Mouse (Mus musculus): ENCODE measurements around the gene Hnf4a.
"Not testable (repeated sequence)": the region's sequence is repeated elsewhere in the genome, so short reads cannot be mapped to it uniquely, and the experiment has no call there.

Hnf4a gene

DNA sequence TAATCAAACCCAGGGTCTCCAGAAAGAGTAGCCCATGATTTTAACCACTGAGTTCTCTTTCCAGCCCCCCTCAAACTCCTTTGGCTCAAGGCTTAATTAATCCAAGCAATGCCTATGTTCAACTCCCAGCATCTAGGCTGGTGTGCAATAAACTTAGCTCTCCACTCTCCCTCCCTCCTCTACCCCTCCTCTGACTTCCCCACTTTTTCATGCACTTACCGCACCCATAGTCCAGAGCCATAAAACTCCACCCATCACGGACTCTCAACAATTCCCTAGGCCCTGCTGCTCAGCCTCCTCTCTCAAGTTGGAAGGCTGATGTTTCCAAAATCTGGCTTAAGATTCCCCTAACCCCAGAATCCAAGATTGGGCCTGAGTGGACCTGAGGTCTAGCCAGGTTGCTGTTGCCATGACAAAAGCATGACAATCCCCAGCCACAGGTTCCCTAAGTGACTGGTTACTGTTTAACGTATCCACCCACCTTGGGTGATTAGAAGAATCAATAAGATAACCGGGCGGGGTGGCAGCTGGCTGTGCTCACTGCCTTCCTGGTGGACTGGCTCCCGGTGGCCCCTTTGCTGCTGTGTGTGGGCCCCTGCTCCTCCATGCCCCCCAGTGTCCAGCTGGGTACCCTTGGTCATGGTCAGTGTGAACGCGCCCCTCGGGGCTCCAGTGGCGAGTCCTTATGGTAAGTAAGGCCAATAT lies at the start of gene Hnf4a:
TSS of gene Hnf4a (plus strand) at position 509 of the 705 bp plus-strand sequence.
- no peak for DNase-seq (ENCODE audit: low spot score in 2 of 2)

- no peak for DNase-seq (ENCODE audit: low spot score in 2 of 2)
Observed at GRCm38 (mm10) chr2:163458539-163459265, 47.9 kb upstream of the Hnf4a start.

- DNase-seq (ENCODE audit: low spot score in 2 of 2) = no peak
Observed at GRCm38 (mm10) chr2:163459380-163459779, 47.2 kb upstream of the Hnf4a start.

- no peak for DNase-seq (ENCODE audit: low spot score in 2 of 2)
Observed at GRCm38 (mm10) chr2:163460622-163461021, 46.0 kb upstream of the Hnf4a start.

GRCm38 (mm10) chr2:163461307-163461706 lies 45.3 kb upstream of the Hnf4a start:
- DNase-seq (ENCODE audit: low spot score in 2 of 2) = not testable (repeated sequence)

GRCm38 (mm10) chr2:163462386-163462785 lies 44.2 kb upstream of the Hnf4a start:
- no peak for DNase-seq (ENCODE audit: low spot score in 2 of 2)

- DNase-seq (ENCODE audit: low spot score in 2 of 2) = no peak
Observed at GRCm38 (mm10) chr2:163462801-163463200, 43.8 kb upstream of the Hnf4a start.

DNA sequence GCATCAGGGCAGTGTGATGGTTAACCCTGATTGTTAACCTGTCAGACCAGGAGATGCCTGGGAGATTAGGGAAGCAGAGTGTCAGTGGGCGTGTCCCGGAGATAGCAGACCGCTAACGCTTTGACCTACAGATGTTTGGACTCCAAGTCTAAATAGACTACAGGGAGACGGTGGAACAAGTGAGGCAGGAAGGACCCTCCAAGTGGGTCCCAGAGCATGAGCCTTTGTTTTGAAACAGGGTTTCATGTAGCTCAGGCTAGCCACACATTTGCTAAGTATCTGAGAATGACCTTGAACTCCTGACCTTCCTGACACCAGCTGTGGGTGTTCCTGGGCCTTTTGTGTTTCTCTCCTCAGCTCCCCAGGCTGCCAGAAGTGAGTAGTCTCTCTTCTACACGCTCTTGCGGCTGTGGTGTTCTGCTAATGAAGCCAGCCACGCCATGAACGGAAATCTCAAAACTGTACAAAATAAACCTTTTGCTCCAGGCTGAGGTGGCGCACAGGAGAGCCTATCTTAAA lies 43.3 kb upstream of the Hnf4a start:
- no peak for DNase-seq (ENCODE audit: low spot score in 2 of 2)

DNA sequence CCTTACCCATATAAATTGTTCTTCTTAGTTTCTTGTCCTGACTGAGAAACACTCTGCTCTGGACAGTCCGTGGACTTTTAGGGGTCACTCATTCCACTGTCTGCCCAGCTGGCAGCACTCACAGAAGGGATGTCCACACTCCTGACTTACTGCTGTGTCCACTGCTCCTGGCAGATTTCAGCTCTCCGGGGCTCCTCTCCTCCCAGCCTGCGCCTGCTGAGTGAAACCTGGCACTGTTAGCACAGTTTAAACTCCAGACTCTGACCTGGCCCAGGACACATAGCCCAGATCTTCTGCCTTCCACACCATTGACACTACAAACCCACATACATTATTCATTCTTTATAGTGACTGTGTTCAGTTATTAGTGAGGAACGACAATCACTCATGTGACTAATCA lies 42.6 kb upstream of the Hnf4a start:
- DNase-seq (ENCODE audit: low spot score in 2 of 2) = no peak

- no peak for DNase-seq (ENCODE audit: low spot score in 2 of 2)
Observed at GRCm38 (mm10) chr2:163464562-163464961, 42.0 kb upstream of the Hnf4a start.

- no peak for DNase-seq (ENCODE audit: low spot score in 2 of 2)
Observed at GRCm38 (mm10) chr2:163466771-163467170, 39.8 kb upstream of the Hnf4a start.

- no peak for DNase-seq (ENCODE audit: low spot score in 2 of 2)
Observed at GRCm38 (mm10) chr2:163467585-163467984, 39.0 kb upstream of the Hnf4a start.

DNA sequence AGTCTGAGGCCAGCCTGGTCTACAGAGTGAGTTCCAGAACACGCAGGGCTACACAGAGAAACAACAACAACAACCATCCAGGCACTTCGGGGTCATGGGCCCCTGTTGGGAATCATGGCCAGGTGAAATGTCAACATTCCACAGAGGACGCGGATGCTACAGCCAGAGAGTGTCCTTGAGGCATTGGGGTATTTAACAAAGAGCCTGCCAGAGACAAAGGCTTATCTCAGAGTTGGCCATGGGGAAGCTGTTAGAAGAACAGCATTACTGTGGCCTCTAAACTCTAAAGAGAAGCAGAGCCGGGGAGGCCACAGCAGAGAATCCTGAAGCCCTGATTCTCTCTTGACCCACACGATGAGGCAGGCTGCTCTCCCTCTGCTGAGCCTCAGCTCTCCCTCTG lies 37.7 kb upstream of the Hnf4a start:
- no peak for DNase-seq (ENCODE audit: low spot score in 2 of 2)

GRCm38 (mm10) chr2:163469711-163470110 lies 36.9 kb upstream of the Hnf4a start:
- no peak for DNase-seq (ENCODE audit: low spot score in 2 of 2)

GRCm38 (mm10) chr2:163471136-163471535 lies 35.5 kb upstream of the Hnf4a start:
- no peak for DNase-seq (ENCODE audit: low spot score in 2 of 2)

GRCm38 (mm10) chr2:163471710-163472465 lies 34.7 kb upstream of the Hnf4a start:
- DNase-seq (ENCODE audit: low spot score in 2 of 2) = no peak

GRCm38 (mm10) chr2:163472466-163472851 lies 34.1 kb upstream of the Hnf4a start, which contains the start of gene Fitm2:
Gene Fitm2, minus strand, starts transcription at chr2:163472629.
- DNase-seq (ENCODE audit: low spot score in 2 of 2) = peak; percentile 94 to 96

- no peak for DNase-seq (ENCODE audit: low spot score in 2 of 2)
Observed at GRCm38 (mm10) chr2:163480191-163480825, 26.3 kb upstream of the Hnf4a start.

DNA sequence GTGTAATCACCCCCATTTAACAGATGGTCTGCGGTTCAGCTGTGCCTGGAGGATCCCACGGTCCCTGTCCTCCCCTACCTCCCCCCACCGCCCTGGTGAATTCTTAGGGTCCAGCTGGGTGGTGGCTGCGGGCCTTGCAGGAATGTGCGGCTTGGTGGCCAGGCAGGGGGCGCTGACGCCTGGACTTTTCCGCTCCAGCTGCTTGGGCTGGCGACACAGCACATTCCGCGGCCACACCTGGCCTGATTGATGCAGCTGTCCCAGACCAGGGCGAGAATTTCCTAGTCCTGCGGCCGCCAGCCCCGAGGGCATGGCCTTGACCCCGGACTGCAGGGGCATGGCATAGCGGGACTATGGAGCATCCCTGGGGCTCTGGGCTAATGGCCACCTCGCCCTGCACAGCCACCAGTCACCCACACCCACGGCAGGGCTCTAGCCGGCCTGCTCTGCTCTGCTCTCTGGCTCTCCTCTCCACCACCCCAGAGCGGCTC lies 25.0 kb upstream of the Hnf4a start:
- no peak for DNase-seq (ENCODE audit: low spot score in 2 of 2)

DNA sequence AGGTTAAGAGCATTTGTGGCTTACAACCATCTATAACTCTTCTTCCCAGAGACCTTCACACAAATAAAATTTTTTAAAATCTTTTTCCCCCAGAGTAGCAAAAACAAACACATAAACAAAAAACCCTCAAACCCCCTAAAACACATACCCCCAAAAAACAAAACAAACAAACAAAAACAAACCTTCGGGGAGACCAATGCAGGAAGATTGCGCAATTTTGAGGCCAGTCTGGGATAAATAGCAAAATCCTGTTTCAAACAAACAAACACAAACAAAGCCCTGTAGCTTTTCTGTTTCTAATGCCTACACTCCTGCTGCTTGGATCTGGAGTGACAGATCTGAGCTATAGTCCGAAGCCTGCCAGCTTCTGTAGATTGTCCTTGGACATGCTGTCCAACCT lies 19.2 kb upstream of the Hnf4a start:
- no peak for DNase-seq (ENCODE audit: low spot score in 2 of 2)

DNA sequence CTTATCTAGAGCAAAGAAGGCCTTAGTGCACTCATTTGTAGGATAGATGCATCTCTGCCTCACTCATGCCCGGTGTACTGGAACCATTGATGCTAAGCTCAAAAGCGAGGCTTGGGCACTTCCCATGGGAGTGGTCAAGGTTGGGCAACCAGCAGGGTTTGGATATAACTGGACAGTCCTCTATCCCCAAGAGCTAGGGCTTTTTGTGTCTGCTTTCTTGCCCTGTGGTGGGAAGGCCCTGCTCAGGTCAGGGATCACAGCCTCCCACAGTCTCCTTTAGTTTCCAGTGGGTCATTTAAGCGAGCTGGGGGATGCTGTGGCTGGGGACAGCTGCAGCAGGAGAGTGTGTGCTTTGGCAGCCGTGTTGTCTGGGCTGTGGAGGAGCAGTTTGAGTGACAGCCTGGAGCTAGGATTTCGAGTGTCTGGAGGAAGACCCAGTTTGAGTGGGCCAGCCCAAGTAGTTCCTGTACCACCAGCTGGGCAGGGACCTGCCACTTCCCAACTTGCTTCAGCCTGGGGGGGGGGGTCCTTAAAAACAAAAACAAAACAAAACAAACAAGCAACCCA lies 16.8 kb upstream of the Hnf4a start:
- no peak for DNase-seq (ENCODE audit: low spot score in 2 of 2)

Data from right cerebral cortex, postnatal 36 days (tissue).